Mouse (Mus musculus) right cerebral cortex, postnatal 36 days (tissue): ENCODE results near the gene Ppp4r3b.

Source experiments
- DNase-seq, 2 experiments: peaks; one replicate each; pipeline ENCODE4 v3.0.0; 2022; ENCODE audit warnings: low spot score in 2 of 2, mixed read lengths in 1 of 2

The Ppp4r3b gene

DNA sequence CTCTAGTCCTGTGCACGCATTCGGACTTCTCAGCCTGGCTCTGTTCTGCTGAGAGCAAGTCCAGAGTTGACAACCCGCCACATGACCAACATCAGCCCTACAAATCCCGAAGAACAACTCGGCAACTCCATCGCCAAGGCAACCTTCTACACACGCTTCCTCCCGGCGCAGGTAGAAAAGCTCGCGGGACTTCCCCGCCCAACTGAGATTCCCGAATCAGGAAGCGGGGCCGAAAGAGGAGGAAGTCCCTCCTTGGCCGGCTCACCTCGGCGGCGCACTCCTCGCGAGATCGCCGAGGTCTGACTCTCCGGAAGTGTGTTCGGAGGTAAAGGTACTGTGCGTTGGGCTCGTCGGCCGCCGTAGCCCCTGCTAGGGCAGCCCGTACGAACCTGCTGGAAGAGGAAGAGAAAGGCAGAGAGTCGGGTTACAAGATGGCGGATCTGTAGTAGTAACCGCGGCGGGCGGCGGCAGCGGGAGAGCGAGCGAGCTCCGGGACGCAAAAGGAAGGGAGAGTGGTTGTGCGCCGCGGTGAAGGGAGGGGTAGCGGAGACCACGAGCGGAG, at the start of gene Ppp4r3b:
TSS of gene Ppp4r3b (plus strand) at position 328 of the 562 bp plus-strand sequence.
- DNase-seq: peak; percentile 98 to 99

DNA sequence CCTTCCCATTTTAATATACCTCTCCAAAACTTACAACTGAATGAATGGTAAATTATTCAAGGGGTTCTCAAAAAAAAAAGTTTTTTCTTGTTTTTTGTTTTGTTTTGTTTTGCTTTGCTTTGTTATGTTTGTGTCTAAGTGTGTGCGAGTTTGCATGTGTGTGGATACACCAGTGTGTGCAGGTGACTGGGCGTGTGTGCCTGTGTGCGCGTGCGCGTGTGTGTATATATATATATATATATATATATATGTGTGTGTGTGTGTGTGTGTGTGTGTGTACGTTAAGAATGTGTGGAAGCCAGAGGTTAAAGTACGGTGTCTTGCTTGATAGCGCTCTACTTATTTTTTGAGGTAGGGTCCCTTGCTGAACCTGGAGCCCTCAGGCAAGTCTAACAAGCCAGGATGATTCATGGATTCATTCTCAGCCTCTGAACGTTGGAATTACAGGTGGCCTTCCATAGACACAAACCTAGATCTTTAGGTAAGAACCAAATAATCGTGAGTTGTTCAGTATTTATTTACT, 42.8 kb upstream of the Ppp4r3b start:
- peak in 1 of 2 experiments; percentile 0 for DNase-seq

DNA sequence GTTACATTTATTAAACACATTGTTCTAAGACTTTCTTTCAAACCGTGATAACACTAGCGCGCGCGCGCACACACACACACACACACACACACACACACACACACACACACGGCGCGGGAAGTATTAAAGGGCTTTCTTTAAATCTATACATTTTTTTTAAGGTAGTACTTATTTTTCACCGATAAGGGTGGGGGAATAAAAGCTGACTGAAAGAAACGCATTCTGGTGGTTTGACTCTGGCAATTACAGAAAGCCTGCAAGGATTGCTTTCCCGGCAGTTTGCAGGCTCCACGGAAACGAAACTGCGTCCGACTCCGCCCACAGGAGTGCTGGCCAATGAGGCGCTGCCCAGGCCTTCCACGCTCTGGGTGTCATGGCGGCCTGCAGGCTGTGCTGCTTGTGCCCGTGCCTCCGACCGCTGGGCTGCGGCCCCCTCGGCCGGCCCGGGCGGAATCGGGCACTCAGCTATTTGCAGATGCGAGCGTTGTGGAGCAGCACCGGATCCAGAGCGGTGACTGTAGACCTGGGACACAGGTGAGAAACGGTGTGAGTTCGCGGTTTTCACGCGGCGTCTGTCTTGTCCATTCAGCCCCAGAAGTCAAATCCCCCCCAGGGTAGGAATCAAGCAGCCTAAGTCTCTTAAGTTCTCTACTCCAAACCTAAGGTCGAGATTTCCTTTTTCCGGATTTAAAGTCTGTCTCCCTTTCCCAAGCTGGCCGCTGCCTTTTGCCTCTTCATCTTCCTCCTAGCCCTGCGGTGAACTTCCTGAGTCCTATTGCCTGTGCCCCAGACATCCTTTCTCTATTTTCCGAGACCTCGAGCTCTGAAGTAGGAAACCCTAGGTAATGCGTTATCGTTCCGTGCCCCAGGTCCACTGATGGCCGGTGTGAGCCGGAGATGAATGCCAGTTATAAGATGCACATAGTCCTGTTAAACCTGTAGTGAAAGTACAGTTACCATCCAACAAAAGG, 42.0 kb upstream of the Ppp4r3b start, which contains the start of gene Pnpt1:
TSS of gene Pnpt1 (plus strand) at position 360 of the 971 bp plus-strand sequence.
- peak; percentile 87 to 89 for DNase-seq

DNA sequence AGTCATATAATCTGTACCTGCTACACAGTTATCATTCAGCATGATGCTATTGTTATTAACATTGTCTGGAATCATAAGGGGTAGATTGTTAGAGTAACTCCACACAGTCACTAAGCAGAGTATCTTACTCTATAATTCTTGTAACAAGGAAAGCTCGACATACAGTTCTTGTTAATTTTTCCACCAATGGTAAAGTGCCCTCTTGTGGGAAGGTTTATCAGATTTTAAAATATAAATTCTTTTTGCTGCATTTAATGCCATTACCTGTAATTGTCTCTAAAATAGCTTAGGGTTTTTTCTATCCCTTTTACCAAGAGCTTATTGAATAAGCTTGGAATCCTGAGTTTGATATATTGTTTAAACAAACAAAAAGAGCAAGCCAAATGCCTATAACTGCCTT, 32.0 kb upstream of the Ppp4r3b start:
- no peak for DNase-seq

DNA sequence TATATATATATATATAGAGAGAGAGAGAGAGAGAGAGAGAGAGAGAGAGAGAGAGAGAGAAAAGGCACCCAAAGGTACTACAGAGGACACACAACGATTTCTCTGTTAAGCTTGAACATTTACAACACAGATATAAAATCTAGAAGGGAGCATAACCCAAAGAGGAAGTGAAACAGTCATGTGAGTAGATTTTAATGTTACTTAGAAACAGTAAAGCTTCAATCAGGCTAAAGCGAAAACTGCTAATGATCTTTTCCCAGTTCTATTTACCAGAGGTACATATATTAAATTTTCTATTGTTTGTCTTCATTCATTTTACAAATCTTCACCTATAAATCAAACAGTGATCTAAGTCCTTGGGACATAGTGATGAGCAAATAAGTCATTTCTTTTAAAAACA, 23.8 kb upstream of the Ppp4r3b start:
- no peak for DNase-seq

DNA sequence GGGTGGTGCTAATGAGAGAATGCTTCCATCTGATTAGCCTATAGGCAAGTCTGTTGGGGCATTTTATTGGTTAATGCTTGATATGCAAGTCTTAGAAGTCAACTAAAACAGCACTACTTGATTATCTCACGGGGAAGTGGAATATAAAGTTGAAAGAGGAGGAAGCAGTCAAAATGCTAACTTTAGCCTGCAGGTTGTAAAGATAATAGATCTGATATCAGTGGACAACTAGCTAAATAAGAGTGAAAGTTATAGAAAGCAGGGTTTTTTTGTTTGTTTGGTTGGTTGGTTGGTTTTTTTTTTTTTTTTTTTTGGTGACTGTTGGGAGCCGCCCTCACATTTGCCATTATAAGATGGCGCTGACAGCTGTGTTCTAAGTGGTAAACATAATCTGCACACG, 9.1 kb upstream of the Ppp4r3b start:
- DNase-seq: no peak

DNA sequence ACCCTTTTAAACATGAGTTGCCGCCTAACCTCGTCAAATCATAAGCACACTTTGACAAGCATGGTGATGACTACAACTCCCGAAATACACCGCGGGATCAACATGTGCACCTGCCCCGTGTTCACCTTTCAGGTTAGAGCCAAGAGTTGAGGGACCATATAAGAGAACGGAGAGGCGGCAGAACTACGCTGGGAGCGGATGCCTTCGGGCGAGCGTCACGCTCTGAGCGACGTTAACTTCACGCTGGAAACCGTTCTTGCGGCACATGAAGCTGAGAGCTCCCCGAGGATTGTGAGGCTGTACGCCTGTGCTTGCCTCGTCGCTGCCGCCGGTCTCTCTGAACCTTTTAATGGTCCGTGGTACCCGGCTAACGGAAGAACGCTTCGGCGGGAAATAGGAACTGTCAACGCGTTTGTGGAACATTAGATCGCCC, 715 bp upstream of the Ppp4r3b start:
- peak; percentile 55 to 59 for DNase-seq

DNA sequence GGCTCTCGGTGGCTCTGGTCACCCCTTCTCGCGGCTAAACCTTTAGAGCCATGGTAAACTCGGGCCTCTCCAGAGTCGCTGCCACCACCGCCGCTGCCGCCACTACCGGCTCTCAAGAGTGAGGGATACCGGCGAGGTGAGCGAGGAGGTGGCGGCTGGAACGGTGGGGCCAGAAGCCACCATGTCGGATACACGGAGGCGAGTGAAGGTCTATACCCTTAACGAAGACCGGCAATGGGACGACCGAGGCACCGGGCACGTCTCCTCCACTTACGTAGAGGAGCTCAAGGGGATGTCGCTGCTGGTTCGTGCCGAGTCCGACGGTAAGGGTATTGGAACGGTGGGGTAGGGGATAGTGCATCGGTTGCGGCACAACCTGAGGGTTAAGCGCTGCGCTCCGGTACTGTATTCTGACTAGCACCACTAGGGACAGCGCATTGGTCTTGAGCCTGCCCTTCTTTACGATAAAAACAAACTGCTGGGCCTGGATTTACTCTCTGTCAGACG, 488 bp downstream of the Ppp4r3b start:
- DNase-seq: peak; percentile 17 to 35

DNA sequence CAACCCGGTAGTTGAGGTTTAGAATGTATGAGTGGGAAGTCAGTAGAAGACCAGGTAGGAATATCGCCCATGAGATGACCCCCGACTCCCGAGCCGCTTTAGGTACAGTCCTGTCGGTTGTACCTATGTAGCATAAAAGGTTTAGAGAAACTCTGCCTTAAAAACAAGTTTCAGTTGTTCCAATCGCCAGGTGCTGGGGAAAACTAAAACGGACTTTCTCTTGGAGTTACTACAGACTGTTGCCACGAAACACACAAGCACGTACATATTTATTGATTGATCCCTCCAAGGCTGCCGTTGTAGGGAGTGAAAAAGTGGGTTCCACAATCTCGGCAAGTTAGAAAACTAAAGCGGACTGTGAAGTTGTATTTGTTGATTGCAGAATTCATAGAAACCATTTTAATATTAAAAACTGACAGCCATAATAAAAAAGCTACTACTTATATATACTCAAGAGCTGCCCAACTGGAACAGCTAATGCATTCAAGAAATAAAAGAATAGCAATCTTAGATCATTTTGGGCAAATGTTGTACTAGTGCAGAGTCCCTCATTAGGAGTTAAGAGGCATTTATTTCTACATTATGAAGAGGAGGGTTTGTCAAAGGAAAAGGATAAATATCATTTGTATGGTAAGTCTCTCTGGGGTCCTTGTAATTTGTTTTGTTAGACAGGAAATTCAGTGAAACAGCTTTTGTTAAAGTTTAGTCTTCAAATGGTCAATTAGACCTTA, 1.2 kb downstream of the Ppp4r3b start:
- no peak for DNase-seq

DNA sequence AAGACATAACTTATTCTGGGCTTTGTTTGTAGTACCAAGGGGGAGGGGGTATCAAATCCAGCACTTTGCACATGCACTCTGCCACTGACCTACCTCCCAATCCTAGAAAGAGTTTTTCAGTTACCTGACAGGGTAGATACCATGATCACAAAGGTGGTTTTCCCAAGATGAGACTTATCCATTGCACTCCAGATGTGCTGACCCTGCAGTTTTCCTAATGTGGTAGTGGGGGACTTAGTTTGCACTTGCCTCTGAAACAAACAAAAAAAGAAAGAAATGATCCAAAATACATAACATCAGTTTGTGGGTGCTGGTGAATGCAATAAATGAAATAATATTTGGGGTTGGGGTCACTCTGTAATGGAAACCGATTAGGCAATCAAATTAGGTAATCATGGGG, 6.6 kb downstream of the Ppp4r3b start:
- DNase-seq: no peak

DNA sequence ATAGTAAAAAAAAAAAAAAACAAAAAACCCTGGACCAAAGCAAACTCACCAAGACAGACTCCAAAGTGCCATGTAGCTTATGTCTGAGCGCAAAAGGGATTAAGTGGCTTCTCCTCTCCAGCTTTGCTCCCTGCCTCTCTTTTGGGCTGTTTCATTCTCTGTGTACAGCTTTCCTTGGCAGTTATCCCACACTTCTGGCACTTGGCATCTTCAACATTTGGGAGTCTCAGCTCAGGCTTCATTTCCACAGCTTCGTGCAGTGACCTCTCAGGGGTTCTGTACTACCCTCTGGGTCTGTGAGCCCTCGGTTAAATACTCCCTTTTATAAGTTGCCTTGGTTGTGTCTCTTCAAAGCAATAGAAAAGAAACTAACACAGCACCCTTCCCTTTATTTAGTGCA, 8.0 kb downstream of the Ppp4r3b start:
- DNase-seq: peak in 1 of 2 experiments; percentile 3

DNA sequence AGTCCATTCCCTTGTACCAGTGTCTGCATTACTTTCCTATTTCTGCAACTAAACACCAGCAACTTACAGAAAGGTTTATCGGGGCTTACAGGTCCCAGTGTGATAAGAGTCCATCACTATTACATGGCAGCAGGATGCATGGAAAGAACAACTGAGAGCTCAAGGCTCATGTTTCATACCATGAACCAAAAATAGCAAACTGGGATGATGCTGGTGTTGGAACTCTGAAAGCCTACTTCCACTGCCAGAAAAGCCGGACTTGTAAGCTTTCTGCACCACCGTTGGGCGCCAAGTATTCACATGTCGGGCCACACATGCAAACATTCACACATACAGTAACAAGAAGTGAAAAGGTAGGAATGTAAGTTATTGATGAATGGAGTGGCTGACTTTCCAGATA, 9.1 kb downstream of the Ppp4r3b start:
- DNase-seq: no peak

DNA sequence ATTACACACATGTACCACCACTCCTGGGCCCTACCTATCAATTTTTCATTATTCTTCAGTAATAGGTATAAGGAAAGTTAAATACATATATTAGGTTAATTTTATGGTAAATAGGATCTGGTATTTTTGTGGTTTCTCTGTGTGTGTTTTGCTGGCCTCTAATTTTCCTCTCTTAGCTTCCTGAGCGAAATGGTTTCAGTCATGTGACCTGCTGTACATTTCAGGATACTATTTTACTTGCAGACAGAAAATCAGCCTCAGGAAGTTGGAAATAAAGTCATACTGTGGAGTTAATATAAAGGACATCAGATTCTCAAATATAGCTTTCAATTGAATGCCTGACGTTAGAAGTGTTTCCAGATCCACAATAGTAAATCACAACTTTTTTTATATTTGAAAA, 16.3 kb downstream of the Ppp4r3b start:
- DNase-seq: no peak

DNA sequence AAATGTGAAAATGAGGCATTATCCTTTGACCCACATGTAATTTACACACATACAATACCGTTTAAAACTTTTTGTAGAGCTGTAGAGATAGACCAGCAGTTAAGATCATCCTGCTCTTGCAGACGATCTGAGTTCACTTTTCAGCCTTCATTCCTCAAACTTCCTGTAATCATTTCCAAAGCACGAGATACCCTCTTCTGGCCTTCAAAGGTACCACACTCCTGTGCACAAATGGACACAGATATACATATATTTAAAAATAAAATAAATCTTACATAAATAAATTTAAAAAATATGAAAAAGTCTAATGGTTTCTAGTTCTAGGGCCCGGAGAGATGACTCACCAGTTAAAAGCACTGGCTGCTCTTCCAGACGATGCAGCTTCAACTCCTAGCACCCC, 31.0 kb downstream of the Ppp4r3b start:
- DNase-seq: no peak

DNA sequence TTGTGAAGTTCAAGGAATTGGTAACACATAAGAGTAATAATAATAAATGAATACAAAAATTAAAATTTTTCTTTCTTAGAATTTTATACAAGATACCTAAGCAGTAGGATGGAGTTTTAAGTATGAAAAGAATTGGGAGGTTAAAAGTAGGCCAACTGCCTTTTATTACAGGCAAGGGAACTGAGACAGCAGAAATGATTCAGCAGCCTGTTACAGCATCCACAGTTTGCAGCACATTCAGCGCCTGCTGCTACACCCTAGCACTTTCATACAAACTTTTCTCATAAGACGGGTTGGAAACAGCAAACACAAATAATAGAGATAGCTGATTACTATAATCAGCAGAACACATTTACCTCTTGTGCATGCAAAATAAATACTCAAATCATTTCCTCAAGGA, 37.1 kb downstream of the Ppp4r3b start:
- no peak for DNase-seq

DNA sequence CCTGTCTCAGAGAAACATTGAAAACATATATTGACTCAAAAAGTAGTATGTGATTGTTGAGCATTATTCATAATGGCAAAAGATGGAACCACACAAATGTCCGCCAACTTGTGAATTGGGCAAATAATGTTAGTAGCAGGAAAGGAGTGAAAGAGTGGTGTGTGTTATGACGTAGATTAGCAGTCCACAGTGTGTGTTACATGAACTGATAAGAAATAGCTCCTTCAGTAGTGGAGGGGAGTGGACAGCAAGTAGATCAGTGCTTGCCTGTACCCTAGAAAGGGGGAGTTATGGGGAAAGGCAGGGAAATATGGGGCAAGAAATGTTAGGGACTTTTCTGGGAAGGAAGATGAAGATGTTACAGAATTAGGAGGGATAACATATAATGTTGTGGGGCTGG, 43.5 kb downstream of the Ppp4r3b start:
- DNase-seq: no peak

DNA sequence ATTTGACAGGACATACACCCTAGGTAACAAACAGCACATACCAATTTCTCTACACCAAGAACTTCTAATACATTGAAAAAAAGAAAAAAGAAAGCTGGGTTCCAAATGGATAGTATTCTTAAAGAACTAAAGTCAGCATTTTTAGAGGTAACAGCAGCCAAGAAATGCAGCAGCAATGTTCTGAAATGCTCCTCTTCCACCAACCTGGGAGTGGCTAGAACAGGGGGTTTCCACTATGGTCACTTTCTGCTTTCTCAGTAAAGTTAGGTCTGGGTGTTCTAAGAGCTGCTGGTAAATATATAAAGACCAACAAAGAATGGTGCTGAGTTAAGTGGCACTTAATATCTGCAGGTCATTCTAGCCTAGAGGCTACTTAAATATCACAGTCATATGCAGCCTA, 46.4 kb downstream of the Ppp4r3b start:
- DNase-seq: no peak

DNA sequence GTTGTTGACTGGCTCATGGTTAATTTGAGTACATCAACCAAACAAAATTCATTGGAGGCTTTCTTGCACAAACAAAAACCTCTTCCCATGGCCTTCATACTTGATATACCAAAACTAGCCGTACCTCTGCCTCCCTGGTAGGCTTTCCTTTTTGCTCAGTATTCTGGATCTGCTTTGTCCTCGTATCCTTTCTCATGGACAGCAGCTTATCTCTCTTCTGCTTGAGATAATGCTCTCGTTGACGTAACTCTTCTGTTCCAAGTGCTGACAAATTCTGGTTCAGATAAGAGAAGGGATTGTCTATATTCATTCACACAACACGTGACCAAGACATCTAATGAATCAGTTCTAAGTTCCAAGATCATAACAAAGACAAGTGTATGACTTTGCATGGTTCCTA, 49.6 kb downstream of the Ppp4r3b start:
- no peak for DNase-seq

DNA sequence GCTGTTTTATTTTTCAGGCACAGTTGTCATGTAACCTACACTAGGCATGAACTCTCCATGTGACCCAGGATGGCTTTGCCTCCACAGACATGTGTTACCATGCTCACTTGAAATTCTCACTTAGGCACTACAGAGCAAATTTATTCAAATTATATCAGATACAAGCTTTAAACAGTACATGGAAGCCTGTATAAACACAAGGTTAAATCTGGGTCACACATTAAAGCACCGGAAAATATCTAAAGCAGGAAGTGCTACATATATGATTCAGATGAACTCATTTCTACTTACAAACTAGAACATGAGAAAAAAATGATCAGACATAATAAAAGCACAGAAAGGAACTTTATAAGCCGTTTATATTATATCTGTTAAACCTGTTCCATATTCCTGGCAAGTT, 52.1 kb downstream of the Ppp4r3b start:
- DNase-seq: no peak

DNA sequence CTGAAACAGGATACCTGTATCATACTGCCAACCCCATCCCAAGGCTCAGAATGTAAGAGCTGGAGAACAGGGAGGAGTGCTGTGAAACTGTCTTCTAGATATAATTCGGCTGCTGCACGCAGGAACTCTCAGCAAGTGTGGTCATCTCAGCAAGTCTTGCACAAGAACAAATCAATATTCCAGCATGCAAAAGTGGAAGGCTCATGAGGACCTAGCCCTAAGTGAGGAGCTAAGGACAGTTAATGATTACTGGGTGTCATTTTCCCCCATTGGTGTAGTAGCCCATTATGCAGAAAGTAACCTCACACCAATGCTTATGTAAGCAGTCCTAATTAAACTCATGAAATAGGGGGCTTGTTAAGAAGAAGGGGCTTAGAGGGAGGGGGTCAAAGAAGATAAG, 56.3 kb downstream of the Ppp4r3b start:
- no peak for DNase-seq

DNA sequence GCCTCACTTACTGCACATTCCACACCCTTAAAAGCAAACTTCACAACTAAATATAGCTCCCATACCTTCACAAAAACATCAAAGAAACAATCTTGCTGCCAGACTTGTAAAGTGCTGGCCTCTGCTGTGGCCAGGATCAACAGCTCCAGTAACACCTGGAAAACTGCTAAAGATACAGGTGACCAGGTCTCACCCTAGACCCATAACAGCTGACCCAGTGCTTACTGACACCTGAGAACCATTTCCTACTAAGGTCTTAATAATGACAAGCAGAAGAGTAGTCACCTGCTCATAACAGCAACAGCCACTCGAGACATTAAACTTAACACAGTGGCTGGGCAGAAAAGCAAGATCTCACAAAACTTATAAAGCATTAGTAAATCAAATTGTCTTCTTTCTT, 60.9 kb downstream of the Ppp4r3b start:
- no peak for DNase-seq

DNA sequence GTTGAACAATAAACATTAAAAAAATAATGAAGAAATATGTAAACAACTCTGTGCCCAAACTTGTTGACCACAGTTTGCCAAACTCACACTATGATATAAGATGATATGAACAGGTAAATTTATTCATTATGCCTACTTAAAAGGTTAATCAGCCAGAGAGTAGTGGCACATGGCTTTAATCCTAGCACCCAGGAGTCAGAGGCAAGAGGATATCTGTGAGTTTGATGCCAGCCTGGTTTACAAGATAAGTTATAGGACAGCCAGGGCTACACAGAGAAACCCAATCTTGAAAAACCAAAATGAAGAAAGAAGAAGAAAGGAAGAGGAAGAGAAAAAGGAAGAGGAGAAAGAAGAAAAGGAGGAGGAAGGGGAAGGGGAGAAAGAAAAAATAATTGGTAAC, 64.7 kb downstream of the Ppp4r3b start:
- DNase-seq: no peak
